Mouse (Mus musculus): ENCODE results near the gene Krt79.

Krt79 gene

GRCm38 (mm10) chr15:101933024-101933423, 7.1 kb downstream of the Krt79 start:
- DNase-seq (ENCODE audit: low spot score in 2 of 2) = no peak

GRCm38 (mm10) chr15:101929666-101930065, 10.5 kb downstream of the Krt79 start:
- no peak for DNase-seq (ENCODE audit: low spot score in 2 of 2)

GRCm38 (mm10) chr15:101929087-101929486, 11.0 kb downstream of the Krt79 start:
- DNase-seq (ENCODE audit: low spot score in 2 of 2) = no peak

GRCm38 (mm10) chr15:101927340-101928080, 12.6 kb downstream of the Krt79 start:
- DNase-seq (ENCODE audit: low spot score in 2 of 2) = no peak

- DNase-seq (ENCODE audit: low spot score in 2 of 2) = no peak
Measured at GRCm38 (mm10) chr15:101925041-101925440, 15.1 kb downstream of the Krt79 start.

GRCm38 (mm10) chr15:101924635-101925034, 15.5 kb downstream of the Krt79 start, which contains the start of gene Krt4:
TSS of gene Krt4 (minus strand) at chr15:101924735.
- no peak for DNase-seq (ENCODE audit: low spot score in 2 of 2)

- DNase-seq (ENCODE audit: low spot score in 2 of 2) = no peak
Measured at GRCm38 (mm10) chr15:101922296-101922695, 17.8 kb downstream of the Krt79 start.

GRCm38 (mm10) chr15:101916072-101916471, 24.1 kb downstream of the Krt79 start:
- DNase-seq (ENCODE audit: low spot score in 2 of 2) = no peak

GRCm38 (mm10) chr15:101904849-101905248, 35.3 kb downstream of the Krt79 start:
- no peak for DNase-seq (ENCODE audit: low spot score in 2 of 2)

GRCm38 (mm10) chr15:101902171-101903149, 37.7 kb downstream of the Krt79 start:
- no peak for DNase-seq (ENCODE audit: low spot score in 2 of 2)

GRCm38 (mm10) chr15:101895216-101895615, 44.9 kb downstream of the Krt79 start:
- DNase-seq (ENCODE audit: low spot score in 2 of 2) = no peak

GRCm38 (mm10) chr15:101892820-101893219, 47.3 kb downstream of the Krt79 start, which contains the start of gene Krt76:
TSS of gene Krt76 (minus strand) at chr15:101892920.
- no peak for DNase-seq (ENCODE audit: low spot score in 2 of 2)

GRCm38 (mm10) chr15:101879776-101880175, 60.3 kb downstream of the Krt79 start:
- no peak for DNase-seq (ENCODE audit: low spot score in 2 of 2)

Measured in frontal cortex, postnatal 25 days (tissue).